In the genomic region with DNA sequence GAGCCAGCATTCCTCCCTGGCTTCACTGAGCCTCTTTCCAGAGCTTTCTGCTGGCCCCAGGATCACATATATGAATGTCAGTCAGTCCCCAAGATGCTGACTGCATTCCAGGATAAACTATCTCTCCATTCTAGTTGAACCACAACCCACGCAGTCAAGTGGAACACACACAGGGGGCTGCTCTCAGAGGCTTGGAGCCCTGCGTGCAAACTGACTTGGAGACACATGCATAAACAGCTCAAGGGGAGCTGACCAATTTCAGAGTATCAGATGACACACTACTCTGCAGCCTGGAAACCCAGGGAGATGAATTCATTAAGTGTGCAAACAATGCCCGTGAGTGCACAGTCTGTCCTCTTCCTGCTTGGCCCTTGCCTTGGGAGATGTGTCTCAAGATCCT, we compare ENCODE assay signal across 14 mouse cellular contexts. TPM values are rescaled to one million over a fixed set of nuclear protein-coding genes. Genes with fewer than 3 reads are reported as not detected.
A peak's percentile ranks its signal among the peaks of the same experiment; 100 is the strongest.
DNase-seq lines count a peak whose midpoint lies in the region; ATAC-seq and TF ChIP-seq lines count a peak whose summit lies in the region.
"Had no signal": no experiment of that assay in that cellular context is flagged by ENCODE, and none has a peak within 500 bp of the region (broad histone marks: within the 10 kb centered on the region; RNA-seq: fewer than 3 reads in every experiment).

No protein-coding gene starts in this region.

- H3K36me3 ChIP-seq in embryonic facial prominence, embryonic 14.5 days (ENCODE audit: control insufficient read depth, insufficient read depth, low read length) = no peaks in the 10 kb centered on the region
- H3K36me3 ChIP-seq in midbrain, embryonic 14.5 days (ENCODE audit: control insufficient read depth, insufficient read depth, low read length) = no peaks in the 10 kb centered on the region
- no peaks in the 10 kb centered on the region for H3K36me3 ChIP-seq in liver, embryonic 11.5 days (ENCODE audit: control insufficient read depth, insufficient read depth, low read length)
- H3K36me3 ChIP-seq: G1E had no signal

- no peaks in the 10 kb centered on the region for H3K9me3 ChIP-seq in embryonic facial prominence, embryonic 14.5 days (ENCODE audit: control insufficient read depth, low read length)
- H3K9me3 ChIP-seq in midbrain, embryonic 14.5 days (ENCODE audit: control insufficient read depth, low read length) = no peaks in the 10 kb centered on the region
- H3K9me3 ChIP-seq in liver, embryonic 11.5 days (ENCODE audit: control insufficient read depth, low read length) = no peaks in the 10 kb centered on the region

- ATAC-seq in embryonic facial prominence, embryonic 14.5 days (ENCODE audit: low read depth) = peak; percentile 83
- no peak for ATAC-seq in midbrain, embryonic 14.5 days (ENCODE audit: low FRiP score, low TSS enrichment)
- ATAC-seq in liver, embryonic 11.5 days (replicated peaks; ENCODE audit: low FRiP score) = no peak
- ATAC-seq: forebrain, embryonic 14.5 days; inflammation-experienced regulatory T-cells, adult 6 months had no signal

- H3K4me1 ChIP-seq in embryonic facial prominence, embryonic 14.5 days (ENCODE audit: control insufficient read depth, insufficient read depth, low read length) = peaks cover 30% of the 10 kb centered on the region
- peaks cover 13% of the 10 kb centered on the region; the same call in 1 of the 2 replicates for H3K4me1 ChIP-seq in midbrain, embryonic 14.5 days (ENCODE audit: control insufficient read depth, insufficient read depth, low read length)
- H3K4me1 ChIP-seq in liver, embryonic 11.5 days (replicated peaks; ENCODE audit: control insufficient read depth, insufficient read depth, low read length) = no peaks in the 10 kb centered on the region

- TF ChIP-seq CTCF in gastrocnemius, adult 2 months (IDR thresholded peaks at IDR 0.05) = no peak

- WGBS in embryonic facial prominence, embryonic 14.5 days = 5% methylated on average over 3 of the region's 3 CpGs
- 11% methylated on average over 3 of the region's 3 CpGs for WGBS in midbrain, embryonic 14.5 days
- WGBS in liver, embryonic 11.5 days = 49% methylated on average over 3 of the region's 3 CpGs

- peak overlapping the region; percentile 53; the same call in 1 of the 2 replicates for H3K27ac ChIP-seq in gastrocnemius, adult 2 months
- H3K27ac ChIP-seq in embryonic facial prominence, embryonic 14.5 days (replicated peaks; ENCODE audit: low read depth, low read length) = peak overlapping the region; percentile 54
- H3K27ac ChIP-seq in midbrain, embryonic 14.5 days (replicated peaks; ENCODE audit: low read depth, low read length) = no peak overlapping the region
- no peak overlapping the region for H3K27ac ChIP-seq in liver, embryonic 11.5 days (ENCODE audit: low read depth, low read length)

- no peak overlapping the region for H3K9ac ChIP-seq in embryonic facial prominence, embryonic 14.5 days (ENCODE audit: low read depth, low read length)
- no peak overlapping the region for H3K9ac ChIP-seq in midbrain, embryonic 14.5 days (replicated peaks; ENCODE audit: low read length)
- no peak overlapping the region for H3K9ac ChIP-seq in liver, embryonic 11.5 days (ENCODE audit: low read depth, low read length)

- intact Hi-C loops in gastrocnemius, adult 2 months (cut with DNase I) = no loop called here

- no peaks in the 10 kb centered on the region for H3K27me3 ChIP-seq in embryonic facial prominence, embryonic 14.5 days (replicated peaks; ENCODE audit: control insufficient read depth, insufficient read depth, low read length)
- no peaks in the 10 kb centered on the region for H3K27me3 ChIP-seq in midbrain, embryonic 14.5 days (ENCODE audit: control insufficient read depth, insufficient read depth, low read length)
- H3K27me3 ChIP-seq in liver, embryonic 11.5 days (replicated peaks; ENCODE audit: control insufficient read depth, insufficient read depth, low read length) = no peaks in the 10 kb centered on the region

- no peak overlapping the region for H3K4me3 ChIP-seq in gastrocnemius, adult 2 months
- H3K4me3 ChIP-seq in embryonic facial prominence, embryonic 14.5 days (ENCODE audit: low read depth, low read length) = no peak overlapping the region
- H3K4me3 ChIP-seq in midbrain, embryonic 14.5 days (replicated peaks; ENCODE audit: low read depth, low read length) = no peak overlapping the region
- H3K4me3 ChIP-seq in liver, embryonic 11.5 days (ENCODE audit: low read depth, low read length) = no peak overlapping the region

- DNase-seq in gastrocnemius, adult 2 months = peak; percentile 45
- DNase-seq in gastrocnemius, postnatal 10 days = no peak
- peak; percentile 31 to 52 for DNase-seq in kidney, postnatal 4 days
- DNase-seq in kidney, adult 18-20 months = no peak
- DNase-seq in embryonic facial prominence, embryonic 14.5 days (ENCODE audit: low spot score) = peak; percentile 86
- peak; percentile 17 for DNase-seq in midbrain, embryonic 14.5 days
- DNase-seq in liver, embryonic 11.5 days (ENCODE audit: low spot score) = no peak
- DNase-seq in cerebellum, adult 18-20 months = no peak
- DNase-seq: heart, adult 18-20 months; liver; right cerebral cortex, adult 18-20 months had no signal

- no peak overlapping the region for H3K4me2 ChIP-seq in embryonic facial prominence, embryonic 14.5 days (ENCODE audit: low read depth, low read length)
- H3K4me2 ChIP-seq in midbrain, embryonic 14.5 days (ENCODE audit: low read length) = no peak overlapping the region
- no peak overlapping the region for H3K4me2 ChIP-seq in liver, embryonic 11.5 days

RNA-seq across cellular contexts. Expression of a gene that starts 54.7 kb away (rescaled TPM):
- total RNA-seq in gastrocnemius, adult 2 months (2021) = 1 to 10 TPM; 4.6 to 5.0 TPM
- 1 to 10 TPM; 3.9 to 4.9 TPM for total RNA-seq in gastrocnemius, postnatal 10 days (2021)
- 6.6 and 8.6 TPM in 2 replicates for polyA plus RNA-seq in embryonic facial prominence, embryonic 14.5 days (2014; fragmentation: Nextera tagmentation; extraction: Ambion mirVana)
- 16.3 and 18.7 TPM in 2 replicates for polyA plus RNA-seq in midbrain, embryonic 14.5 days (2014; fragmentation: Nextera tagmentation; extraction: Ambion mirVana)
- polyA plus RNA-seq in liver, embryonic 11.5 days (2014; fragmentation: Nextera tagmentation; extraction: Ambion mirVana) = 3.8 and 4.2 TPM in 2 replicates
- polyA plus RNA-seq: G1E had no signal

Comparison
In these comparisons a context has a peak if more than half of its experiments do, and no peak if none do; other contexts are left out.
1. DNase-seq: peak in gastrocnemius, adult 2 months (single experiment), kidney, postnatal 4 days (2 of 2), embryonic facial prominence, embryonic 14.5 days (single experiment) and midbrain, embryonic 14.5 days (single experiment); none in gastrocnemius, postnatal 10 days (single experiment), kidney, adult 18-20 months (single experiment), liver, embryonic 11.5 days (single experiment) and cerebellum, adult 18-20 months (0 of 2).
2. H3K27ac ChIP-seq: peak in gastrocnemius, adult 2 months (single experiment) and embryonic facial prominence, embryonic 14.5 days (single experiment); none in midbrain, embryonic 14.5 days (single experiment) and liver, embryonic 11.5 days (single experiment).